Mouse (Mus musculus) heart, adult 2 months (tissue): ENCODE data around the gene Zfp507.

Experiments used
- CTCF ChIP-seq: fragments of 200-600 bp; IDR thresholded peaks from 2 replicates; pipeline ENCODE4 v1.8.1; 2022; ENCODE audit warnings: antibody characterized with exemption, mild to moderate bottlenecking, moderate library complexity
- POLR2A ChIP-seq: fragments of 200-500 bp; IDR thresholded peaks from 2 replicates; pipeline ENCODE4 v1.6.1; 2011; ENCODE audit warnings: mild to moderate bottlenecking, low read depth, low read length, control low read depth; ENCODE audit not compliant: insufficient read depth

- TF ChIP-seq POLR2A (no peak), CTCF (no peak)
These were observed 56.0 kb downstream of the Zfp507 start for GRCm38 (mm10) chr7:35746686-35747396.
